Mouse (Mus musculus) frontal cortex, postnatal 10 days (tissue): ENCODE measurements around the gene Ciz1.

Source experiments
- DNase-seq, 2 experiments: peaks; one replicate each; pipeline ENCODE4 v3.0.0; 2022; ENCODE audit warnings: low spot score in 2 of 2, mixed read lengths in 1 of 2

Gene Ciz1

DNA sequence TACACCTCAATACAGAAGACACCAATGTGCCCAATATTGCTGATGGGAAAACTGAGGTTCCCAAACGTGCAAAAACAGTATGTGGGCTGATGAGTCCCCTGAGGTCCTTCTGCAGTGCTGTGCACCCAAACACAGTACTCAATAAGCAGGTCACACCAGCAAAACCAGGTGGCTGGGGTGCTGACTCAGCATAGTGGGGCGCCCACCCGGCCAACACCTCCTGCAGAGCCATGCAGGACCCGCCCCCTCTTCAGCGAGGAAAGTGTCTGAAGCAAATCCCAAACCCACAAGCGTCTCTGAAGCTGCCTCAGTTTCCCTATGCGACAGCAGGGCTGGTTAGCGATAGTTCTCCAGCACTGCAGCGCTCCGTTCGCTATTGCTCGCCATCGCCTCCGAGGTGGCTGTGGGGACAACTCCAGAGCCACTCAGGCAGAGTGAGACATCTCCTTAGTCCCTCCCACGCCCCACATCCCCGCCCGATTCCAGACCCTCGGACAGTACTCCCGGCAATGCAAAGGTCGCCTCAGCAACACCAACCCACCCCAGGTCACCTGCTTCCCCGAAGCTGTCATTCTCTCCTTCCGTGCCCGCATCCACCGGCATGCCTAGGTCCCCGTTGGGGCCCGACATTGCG is 29.1 kb downstream of the Ciz1 start:
- peak; percentile 41 to 54 for DNase-seq

DNA sequence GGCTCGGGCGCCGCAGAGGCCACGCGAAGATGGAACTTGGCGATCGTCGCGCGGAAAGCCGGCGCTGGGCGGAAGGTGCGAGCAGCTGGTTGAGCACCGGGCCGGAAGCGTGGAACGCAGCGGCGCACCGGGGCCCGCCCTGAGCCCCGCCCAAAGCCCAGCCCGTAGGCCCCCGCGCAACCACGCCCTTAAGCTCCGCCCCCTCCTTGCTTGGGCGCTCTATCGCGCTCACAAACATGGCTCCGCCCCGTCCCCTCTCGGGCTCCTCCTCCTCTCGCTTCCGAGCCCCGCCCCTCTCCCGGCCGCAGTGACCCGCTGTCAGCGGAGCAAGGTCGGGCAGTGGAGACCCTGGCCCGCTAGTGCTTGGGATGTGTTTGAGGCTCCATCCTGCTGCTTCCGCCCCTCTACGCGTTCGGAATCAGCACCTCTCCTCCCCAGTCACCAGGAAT is 29.7 kb downstream of the Ciz1 start, which contains the start of gene 1110008P14Rik:
Gene 1110008P14Rik, minus strand, starts transcription at position 164 of the 449 bp plus-strand sequence.
- DNase-seq: peak; percentile 83 to 89

DNA sequence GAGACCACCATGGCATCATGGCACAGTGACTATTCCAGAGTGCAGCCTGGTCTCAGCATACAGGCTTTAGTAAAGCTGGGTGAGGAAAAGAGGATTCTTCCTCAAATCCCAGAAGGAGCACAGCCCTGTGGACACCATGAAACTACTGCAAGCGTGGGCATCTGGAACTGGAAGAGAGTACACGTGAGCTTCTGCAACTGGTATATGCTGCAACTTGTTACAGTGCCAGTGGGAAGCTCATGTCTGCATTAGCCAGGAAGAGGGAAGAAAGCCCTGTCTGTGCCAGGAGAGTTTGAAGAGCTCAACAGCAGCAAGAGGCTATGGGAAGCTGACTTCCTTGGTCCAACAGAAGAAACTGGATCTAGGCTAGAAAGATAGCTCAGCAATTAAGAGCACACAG is 30.6 kb downstream of the Ciz1 start:
- no peak for DNase-seq

DNA sequence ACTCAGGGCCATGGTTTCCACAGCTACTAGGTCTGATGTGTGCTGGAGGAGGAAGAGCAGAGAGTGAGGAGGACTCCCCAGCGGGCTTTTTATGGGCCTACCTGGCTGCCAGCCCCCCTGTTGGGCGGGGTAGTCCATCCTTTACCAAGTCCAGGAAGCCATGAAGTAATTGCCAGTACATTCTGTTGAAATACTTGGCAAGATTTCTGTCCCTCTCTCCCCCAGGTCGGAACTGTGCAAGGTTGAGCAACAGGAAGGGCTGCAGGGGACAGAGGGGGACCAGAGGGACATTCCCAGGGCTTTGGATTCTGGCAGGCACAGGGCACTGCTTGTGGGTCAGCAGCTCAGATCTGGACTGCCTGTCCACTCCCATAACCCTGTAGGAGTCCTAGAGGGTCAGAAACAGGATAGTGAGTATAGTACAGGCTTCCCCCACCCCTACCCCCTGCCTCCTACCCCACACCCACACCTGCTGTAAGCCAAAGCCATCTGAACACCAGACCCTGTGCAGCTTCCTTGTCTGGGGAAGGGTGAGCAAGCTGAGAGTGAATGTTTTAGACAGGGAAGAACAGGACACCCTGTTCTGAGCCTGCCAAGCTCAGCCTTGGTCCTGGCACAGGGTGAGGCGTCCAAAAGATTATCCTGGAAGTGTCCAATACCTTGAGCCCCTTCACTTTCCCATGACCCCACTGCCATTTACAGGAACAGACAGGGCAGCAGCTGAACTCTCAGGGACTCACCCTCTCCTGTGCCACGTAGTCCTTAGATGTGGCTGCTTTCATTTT is 35.8 kb downstream of the Ciz1 start, which contains the start of gene Lcn2:
Gene Lcn2, minus strand, starts transcription at position 547 of the 785 bp plus-strand sequence.
- no peak for DNase-seq

DNA sequence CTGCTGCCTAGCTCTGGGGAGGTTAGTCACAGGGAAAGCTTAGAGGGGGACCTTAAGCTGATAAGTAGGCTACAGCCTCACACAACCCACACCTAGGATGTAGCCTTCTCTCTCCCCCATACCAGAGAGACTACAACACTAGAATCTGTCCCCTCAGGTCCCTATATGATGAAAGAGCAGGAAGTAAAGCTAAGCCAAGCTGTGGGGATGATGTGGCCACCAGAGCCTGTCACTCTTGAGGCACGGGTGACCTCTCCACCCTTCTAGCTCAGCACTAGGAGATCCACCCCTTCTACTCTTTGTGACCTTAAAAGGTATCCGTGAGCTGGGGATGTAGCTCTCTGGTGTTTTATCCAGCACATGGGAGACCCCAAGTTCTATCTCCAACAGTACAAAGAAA is 37.0 kb downstream of the Ciz1 start:
- no peak for DNase-seq

DNA sequence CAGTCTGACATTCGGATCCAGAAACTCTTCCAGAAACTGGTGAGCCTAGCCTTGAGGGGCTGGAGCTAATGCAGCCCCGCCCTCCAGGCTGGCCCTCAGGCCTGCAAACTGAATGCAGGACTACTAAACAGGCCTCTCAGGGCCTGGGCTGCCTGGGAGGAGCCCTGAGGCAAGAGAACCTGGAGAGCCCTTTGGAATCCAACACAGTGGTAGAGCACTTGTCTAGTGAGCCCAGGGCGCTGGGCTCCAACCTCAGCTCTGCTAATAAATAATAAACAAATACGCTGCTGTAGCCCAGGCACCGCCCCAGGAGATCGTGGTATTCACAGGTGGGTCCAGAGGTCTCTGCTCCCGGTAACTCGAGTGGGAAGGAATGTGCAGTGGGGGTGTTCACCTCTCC is 38.7 kb downstream of the Ciz1 start:
- no peak for DNase-seq

DNA sequence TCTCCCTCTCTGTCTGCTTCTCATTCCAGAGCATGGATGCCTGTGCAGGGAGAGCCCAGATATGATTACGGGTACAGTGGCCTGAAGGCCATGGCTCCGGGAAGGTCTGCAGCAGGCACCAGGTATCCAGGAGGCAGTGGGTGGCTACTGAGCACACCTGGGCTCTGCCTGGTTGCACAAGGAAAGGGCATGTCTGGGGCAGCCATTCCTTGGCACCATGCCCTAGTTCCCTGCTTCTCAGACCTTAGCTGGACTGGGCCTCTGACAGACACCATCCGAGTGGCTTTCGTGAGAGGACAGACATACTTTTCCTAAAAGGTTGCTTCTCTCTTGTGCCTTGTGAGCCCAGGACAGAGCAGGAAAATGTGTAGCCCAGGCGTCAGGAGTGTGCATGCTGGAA is 39.9 kb downstream of the Ciz1 start:
- no peak for DNase-seq

DNA sequence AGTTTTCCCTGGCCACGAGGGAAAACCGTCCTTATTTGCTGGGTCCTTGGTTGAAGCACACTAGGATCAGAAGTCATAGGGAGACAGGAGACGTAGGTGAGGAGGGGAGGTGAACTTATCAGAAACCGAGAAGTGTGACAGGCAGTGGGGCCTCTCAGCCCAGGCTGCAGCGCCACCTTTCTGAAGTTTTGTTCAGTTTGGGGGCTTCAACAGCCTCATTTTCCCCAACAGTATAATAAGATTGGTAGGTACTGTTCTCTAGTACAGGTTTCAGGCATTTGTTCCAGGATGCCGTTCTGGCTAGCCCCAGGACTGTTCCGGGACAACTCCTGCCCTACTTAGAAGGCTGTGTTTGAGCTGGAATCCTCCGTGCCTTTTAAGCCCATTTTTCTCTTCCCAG is 42.8 kb downstream of the Ciz1 start:
- peak in 1 of 2 experiments; percentile 42 for DNase-seq

DNA sequence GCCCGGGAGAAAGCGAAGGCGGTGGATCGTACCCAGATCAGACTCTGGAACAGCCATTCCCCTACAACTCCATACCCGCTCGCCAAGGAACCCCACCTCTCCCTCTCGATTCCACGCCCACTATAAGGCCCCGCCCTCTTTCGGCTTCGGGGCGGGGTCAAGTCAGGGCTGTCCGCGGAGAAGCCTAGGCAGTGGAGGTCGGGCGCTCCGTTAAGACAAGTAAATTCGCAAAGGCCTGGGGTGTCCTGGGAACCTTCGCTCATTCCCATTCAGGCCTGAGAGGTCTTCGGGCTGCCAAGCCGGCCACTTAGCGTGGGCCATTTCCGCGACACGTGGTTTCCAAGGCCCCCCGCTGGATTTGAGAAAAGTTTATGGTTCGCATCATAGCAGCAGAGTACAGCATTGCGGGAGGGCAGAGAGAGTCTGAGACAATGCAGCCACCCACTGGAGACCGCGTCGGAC is 43.4 kb downstream of the Ciz1 start, which contains the start of gene Ptges2:
Gene Ptges2, plus strand, starts transcription at position 413 of the 462 bp plus-strand sequence.
- DNase-seq: peak; percentile 82 to 87

DNA sequence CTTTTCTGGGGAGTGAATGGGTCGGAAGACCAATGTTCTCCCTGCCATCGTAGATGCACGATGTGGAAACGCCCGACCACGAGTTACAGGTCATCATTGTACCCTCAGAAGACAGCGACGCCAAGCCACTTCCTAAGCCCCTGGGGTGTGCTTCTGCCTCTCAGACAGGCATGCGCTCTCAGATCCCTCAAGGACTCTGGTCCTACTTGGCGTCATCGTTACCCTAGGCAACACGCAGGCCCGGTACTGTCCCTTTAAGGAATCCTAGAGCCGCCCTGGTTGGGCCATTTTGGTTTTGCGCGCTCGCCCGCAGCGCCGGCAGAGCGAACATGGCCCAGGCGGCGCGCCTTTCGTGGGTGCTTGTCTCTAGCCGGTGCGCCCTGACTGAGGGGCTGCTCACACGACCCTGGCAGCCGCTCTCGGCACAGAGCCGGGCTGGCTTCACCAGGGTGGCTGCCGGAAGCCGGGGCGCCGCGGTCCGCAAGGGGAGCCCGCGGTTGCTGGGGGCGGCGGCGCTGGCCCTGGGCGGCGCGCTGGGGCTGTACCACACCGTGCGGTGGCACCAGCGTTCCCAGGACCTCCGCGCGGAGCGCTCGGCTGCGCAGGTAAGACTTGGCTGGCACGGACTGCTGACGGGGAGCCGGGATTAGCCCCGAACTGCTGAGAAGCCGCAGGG is 44.0 kb downstream of the Ciz1 start:
- DNase-seq: peak; percentile 89 to 90

DNA sequence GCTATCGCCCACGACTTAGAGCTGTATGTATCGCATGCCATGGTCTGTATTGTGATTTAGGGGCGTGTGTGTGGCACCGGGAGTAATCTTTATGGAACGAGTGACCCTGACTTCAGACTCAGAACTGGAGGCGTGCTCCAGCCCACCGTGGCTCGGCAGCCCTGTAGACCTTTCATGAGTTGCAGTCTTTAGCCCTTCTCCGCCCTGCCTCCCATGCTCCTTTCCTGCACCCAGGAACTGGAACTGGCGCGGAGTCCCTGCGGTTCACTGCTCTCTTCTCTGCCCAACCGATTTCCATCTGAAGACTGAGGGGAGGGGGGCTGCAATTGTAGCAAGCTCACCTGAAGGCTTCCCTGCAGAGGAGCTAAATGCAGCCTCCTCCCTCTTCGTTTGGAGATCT is 44.6 kb downstream of the Ciz1 start:
- no peak for DNase-seq

DNA sequence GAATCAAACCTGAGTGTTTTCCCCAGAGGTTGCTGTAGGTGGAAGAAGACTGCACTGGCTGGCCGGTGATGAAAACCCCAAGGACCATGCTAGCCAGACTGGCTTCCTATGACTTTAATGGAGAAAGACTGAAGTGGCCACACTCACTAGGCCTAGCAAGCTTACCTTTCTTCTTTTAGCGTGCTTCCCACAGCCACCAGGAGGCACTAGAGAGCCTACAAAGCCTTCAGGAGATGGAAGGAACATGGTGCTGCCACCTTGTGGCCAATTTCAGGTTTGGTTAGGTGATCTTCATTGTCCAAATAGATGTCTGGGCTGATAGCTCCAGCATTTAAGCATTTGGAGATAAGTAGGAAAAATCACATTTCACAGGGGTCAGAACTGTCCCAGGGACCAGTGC is 52.5 kb downstream of the Ciz1 start:
- DNase-seq: peak; percentile 77 to 89

DNA sequence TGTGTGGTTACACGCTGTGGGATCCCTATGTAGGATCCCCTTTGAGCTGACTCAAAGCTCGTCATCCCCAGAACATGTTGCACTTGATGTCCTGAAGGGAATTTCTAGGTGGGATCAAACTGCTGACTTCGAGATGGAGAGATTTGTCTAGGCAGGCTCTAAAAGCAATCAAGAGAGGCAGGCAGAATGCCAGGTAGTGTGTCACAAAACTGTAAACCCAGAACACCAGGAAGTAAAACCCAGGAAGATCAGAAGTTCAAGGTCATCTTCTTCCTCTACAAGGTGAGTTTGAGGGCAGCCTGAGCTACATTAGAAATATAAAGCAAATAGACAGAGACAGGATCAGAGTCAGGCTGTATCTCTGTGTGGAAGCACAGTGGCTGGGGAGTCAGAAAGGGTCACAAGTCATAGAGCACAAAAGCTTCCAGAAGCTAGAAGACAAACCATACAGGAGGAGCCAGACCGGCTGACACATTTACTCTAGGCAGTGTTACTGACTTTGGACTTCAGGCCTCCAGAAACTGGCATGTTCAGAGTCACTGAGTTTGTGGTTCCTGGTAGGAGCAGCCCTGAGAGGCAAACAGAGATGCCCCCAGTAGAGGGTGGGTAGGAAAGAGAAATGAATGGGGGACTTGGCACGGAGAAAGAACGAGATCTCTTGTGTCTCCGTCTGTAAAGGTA is 55.2 kb downstream of the Ciz1 start:
- DNase-seq: no peak

DNA sequence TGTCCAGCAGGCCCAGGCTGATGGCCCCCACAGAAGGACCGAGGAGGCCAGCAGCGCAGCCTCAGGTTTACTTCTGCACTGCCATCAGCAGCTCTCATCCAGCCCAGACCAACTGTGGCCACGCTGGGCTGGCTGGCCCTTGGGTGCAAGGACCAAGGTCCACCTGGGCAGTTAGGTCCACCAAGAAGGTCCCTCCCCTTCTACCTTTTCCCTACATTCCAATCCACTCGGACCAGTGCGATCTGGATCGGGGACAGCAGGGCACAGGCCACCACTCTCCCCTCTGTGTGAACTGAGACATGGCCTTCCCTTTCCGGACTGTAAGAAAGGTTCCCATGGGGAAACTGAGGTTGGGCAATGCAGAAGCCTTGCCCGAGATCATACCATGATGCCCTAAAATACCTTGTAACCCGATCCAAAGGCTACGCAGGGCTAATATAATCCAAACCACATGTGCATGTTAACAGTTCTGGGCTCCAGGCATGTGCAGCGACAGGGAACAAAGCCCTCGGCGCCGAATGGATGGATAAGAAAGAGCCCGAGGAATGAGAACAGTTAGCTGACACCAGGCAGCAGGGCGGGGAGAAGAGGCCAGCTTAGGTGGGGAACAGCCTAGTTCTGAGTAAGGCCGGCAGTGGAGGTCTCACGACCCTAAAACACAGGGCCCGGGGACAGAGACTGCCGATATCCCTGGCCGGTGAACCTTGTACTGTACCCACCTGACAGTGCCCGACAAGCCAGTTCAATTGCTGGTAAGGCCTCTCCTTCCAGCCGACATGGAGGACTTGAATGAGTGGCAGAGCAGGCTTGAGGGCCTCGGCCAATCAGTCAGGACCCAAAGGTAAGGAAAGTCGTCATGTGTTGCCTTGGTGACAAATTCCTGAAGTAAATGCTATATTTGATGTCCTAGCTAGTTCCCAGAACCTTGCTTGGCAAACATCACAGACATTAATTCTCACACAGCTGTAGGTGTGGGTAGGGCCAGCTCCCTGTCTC is 56.6 kb downstream of the Ciz1 start:
- DNase-seq: no peak

DNA sequence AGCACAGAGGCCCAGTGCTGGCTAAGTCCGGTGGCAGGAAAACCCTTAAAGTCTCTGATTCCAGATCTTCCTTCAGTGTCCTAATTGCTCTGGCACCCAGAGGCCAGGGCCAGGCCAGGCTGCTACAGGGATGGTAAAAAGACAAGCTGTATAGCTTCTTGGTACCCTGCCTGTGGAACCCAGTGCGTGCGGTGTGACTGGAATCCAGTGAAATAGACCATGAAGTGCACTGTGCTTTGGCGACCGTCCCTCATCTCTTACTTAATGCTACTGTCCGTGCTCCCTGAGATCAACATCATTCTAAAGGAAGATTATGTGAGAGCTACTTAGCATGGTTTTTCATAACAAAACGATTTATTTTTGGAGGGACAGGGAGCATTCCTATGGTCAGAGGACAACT is 59.3 kb downstream of the Ciz1 start:
- DNase-seq: no peak

DNA sequence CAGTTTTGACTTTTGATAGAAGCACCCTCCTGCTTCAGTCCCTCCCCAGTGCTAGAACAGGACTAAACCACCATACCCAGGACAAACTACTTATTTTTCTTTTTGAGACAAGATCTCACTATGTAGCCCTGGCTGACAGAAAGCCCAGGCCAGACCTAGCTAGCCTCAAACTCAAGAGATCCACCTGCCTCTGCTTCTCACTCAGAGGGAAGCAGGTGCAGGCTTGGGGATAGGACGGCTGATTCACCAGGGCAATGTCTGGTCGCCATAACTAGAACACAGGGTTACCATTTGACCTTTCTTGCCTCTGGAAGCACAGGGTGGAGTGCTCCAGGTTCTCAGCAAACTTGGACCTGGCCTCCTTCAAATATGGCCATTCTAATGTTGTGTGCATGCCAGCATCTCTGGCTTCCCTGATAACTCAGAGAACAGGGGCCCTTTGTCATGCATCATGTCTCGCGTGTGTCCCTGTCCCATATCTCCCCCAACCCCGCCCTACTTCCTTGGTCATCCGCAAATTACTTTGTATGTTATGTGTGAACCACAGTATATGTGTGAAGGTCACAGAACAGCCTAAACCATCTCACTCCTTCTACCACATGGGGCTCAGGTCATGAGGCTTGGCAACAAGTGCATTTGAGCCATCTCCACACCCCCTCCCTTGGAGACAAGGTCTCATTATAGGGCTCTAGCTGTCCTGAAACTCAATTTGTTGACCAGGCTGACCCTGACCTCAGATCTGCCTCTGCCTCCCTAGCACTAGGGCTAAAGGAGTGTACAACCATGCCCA is 60.8 kb downstream of the Ciz1 start:
- DNase-seq: no peak

DNA sequence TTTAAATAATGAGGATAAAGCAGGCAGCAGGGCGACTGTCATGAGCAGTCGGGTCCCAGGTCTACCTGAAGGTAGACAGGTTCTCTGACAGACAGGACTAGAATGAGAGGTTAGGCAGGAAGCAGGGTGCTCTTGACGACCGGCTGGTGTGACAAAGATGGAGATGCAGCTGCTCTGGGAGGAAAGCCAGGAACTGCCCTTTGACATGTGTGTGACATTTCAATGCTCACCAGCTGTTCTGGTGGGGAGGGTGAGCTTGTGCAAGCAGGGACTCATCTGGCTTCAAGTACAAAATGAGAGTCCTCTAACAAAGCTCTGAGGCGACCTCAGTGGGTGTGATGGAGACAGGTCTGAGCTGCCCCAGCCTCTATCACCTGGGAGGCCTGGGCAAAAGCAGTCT is 61.8 kb downstream of the Ciz1 start:
- no peak for DNase-seq

DNA sequence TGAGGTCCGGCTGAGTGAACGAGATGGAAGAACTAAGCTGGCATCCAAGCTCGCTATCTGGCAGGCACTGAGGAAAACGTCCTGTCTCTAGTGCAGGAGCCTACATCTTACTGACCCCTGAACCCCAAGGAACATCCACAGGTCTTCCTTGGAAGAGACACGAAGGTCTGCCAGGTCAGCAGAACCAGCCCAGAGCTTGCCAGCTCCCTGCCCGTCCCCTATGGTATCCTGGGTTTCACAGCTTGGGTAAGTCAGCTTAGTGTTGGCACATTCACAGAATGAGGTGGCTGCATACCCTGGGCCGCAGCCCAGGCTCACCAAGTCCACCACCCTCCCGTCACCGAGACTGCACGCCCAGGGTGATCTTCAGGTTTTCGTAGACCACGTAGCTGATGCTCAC is 63.7 kb downstream of the Ciz1 start:
- no peak for DNase-seq

DNA sequence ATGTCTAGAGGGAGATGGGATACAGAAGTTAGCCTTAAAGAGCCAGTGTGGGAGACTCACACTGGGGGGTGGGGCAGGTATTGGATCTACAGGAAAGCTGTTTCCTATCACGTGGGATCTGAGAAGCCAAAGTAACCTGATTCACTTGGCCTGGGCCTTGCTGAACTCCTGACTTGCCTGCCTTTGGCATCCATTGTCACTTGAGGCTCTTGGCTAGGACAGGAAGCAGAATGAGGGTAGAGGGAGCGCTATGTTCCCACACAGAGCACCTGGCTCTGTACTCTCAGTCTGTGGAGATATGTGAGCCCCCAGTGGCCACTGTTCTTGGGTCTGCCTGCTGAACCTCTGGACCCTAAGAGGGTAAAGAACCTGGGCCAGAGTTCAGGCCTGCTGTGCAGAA is 64.4 kb downstream of the Ciz1 start:
- no peak for DNase-seq

DNA sequence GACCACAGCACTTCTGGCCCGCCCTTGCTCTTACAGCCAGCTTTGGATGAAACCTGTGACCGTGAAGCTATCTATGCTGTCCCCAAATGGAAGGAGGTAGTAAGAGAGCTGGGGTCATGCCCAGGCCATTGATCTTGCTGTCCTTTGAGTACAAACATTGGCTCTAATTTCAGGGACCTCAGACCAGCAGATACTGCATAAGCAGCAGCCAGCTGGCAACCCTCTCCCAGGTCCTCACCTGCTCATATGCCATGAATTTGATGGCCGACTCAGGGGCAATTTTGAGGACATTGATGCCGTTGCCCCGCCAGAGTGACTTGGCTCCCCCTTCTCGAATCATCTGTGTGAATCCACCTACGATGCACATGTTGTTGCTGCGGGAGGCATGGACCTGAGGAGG is 65.4 kb downstream of the Ciz1 start:
- no peak for DNase-seq
